Mouse (Mus musculus) urinary bladder, postnatal 14 days (tissue): ENCODE measurements around the gene Gsdma2.
A peak's percentile ranks its signal among the peaks of the same experiment; 100 is the strongest.
"Not testable (repeated sequence)": the region's sequence is repeated elsewhere in the genome, so short reads cannot be mapped to it uniquely, and the experiment has no call there.

Source experiments
- DNase-seq: peaks from one replicate; pipeline ENCODE4 v3.0.0; 2021; ENCODE audit warnings: low spot score

Gsdma2 gene

GRCm38 (mm10) chr11:98646459-98646858 is at the start of gene Gsdma2:
Gsdma2 (plus strand) TSS chr11:98646759.
- DNase-seq = no peak

- peak; percentile 63 for DNase-seq
Measured at GRCm38 (mm10) chr11:98597363-98597762, 49.2 kb upstream of the Gsdma2 start.

- no peak for DNase-seq
Measured at GRCm38 (mm10) chr11:98597991-98598390, 48.6 kb upstream of the Gsdma2 start, which contains the start of gene Lrrc3c. Lrrc3c (plus strand) TSS chr11:98598291.

- DNase-seq = no peak
Measured at GRCm38 (mm10) chr11:98598851-98599290, 47.7 kb upstream of the Gsdma2 start.

GRCm38 (mm10) chr11:98599291-98599690 is 47.3 kb upstream of the Gsdma2 start:
- peak; percentile 3 for DNase-seq

GRCm38 (mm10) chr11:98602090-98602690 is 44.4 kb upstream of the Gsdma2 start:
- peak; percentile 42 for DNase-seq

GRCm38 (mm10) chr11:98603953-98604352 is 42.6 kb upstream of the Gsdma2 start:
- DNase-seq = no peak

- DNase-seq = not testable (repeated sequence)
Measured at GRCm38 (mm10) chr11:98604911-98605310, 41.6 kb upstream of the Gsdma2 start.

- no peak for DNase-seq
Measured at GRCm38 (mm10) chr11:98606763-98607162, 39.8 kb upstream of the Gsdma2 start.

- DNase-seq = no peak
Measured at GRCm38 (mm10) chr11:98620791-98621190, 25.8 kb upstream of the Gsdma2 start.

GRCm38 (mm10) chr11:98623981-98624380 is 22.6 kb upstream of the Gsdma2 start:
- DNase-seq = not testable (repeated sequence)

GRCm38 (mm10) chr11:98624381-98624780 is 22.2 kb upstream of the Gsdma2 start:
- DNase-seq = not testable (repeated sequence)

GRCm38 (mm10) chr11:98625611-98626410 is 20.7 kb upstream of the Gsdma2 start, which contains the start of the genes Gm12355 and Gsdma3:
Gm12355 (minus strand) TSS chr11:98625661.
Gsdma3 (plus strand) TSS chr11:98626360.
- DNase-seq = no peak

GRCm38 (mm10) chr11:98628706-98629105 is 17.9 kb upstream of the Gsdma2 start:
- DNase-seq = no peak

- DNase-seq = no peak
Measured at GRCm38 (mm10) chr11:98630646-98631045, 15.9 kb upstream of the Gsdma2 start.

- DNase-seq = peak; percentile 12
Measured at GRCm38 (mm10) chr11:98635312-98635970, 11.1 kb upstream of the Gsdma2 start.

GRCm38 (mm10) chr11:98637501-98637900 is 9.1 kb upstream of the Gsdma2 start:
- DNase-seq = no peak

- DNase-seq = no peak
Measured at GRCm38 (mm10) chr11:98640091-98640490, 6.5 kb upstream of the Gsdma2 start.

GRCm38 (mm10) chr11:98644757-98645156 is 1.8 kb upstream of the Gsdma2 start:
- no peak for DNase-seq

GRCm38 (mm10) chr11:98645946-98646345 is 613 bp upstream of the Gsdma2 start:
- DNase-seq = no peak

GRCm38 (mm10) chr11:98655076-98655475 is 8.5 kb downstream of the Gsdma2 start:
- peak; percentile 44 for DNase-seq

- peak; percentile 36 for DNase-seq
Measured at GRCm38 (mm10) chr11:98660517-98660916, 14.0 kb downstream of the Gsdma2 start.

GRCm38 (mm10) chr11:98664091-98664490 is 17.5 kb downstream of the Gsdma2 start, which contains the start of gene Gsdma:
Gsdma (plus strand) TSS chr11:98664351.
- no peak for DNase-seq
